Mouse (Mus musculus) hindbrain, postnatal 0 days (tissue): ENCODE measurements around the gene Avl9. TPM values are rescaled to one million over a fixed set of nuclear protein-coding genes. Genes with fewer than 3 reads are reported as not detected.

Experiments used
- ATAC-seq: fragments of 200-750 bp; cut with Nextera tagmentation; 2 replicates; pipeline ENCODE4 v1.8.0; 2017; ENCODE audit warnings: mild to moderate bottlenecking, moderate TSS enrichment, moderate library complexity
- DNase-seq: peaks from one replicate; pipeline ENCODE4 v3.0.0-alpha.2; 2015; ENCODE audit warnings: low spot score
- H3K27ac ChIP-seq: fragments of 300-500 bp; sonication (generic); 2 replicates; pipeline ENCODE4 v1.5.1; 2014; ENCODE audit warnings: mild to moderate bottlenecking
- H3K27me3 ChIP-seq: fragments of 300-500 bp; sonication (generic); 2 replicates; pipeline ENCODE4 v1.6.1; 2014; ENCODE audit warnings: low read length, mixed read lengths; ENCODE audit not compliant: insufficient read depth
- H3K36me3 ChIP-seq: fragments of 300-500 bp; sonication (generic); 2 replicates; pipeline ENCODE4 v1.6.1; 2014; ENCODE audit warnings: low read length, mixed read lengths; ENCODE audit not compliant: insufficient read depth
- H3K4me1 ChIP-seq: fragments of 300-500 bp; sonication (generic); 2 replicates; pipeline ENCODE4 v1.6.1; 2014; ENCODE audit warnings: antibody characterized with exemption, low read length, mixed read lengths; ENCODE audit not compliant: insufficient read depth
- H3K4me2 ChIP-seq: fragments of 300-500 bp; sonication (generic); 2 replicates; pipeline ENCODE4 v1.6.1; 2014; ENCODE audit warnings: low read depth, mild to moderate bottlenecking, low read length, moderate library complexity, mixed read lengths
- H3K4me3 ChIP-seq: fragments of 300-500 bp; sonication (generic); 2 replicates; pipeline ENCODE4 v1.5.1; 2014; ENCODE audit warnings: low read length
- H3K9ac ChIP-seq: fragments of 300-500 bp; sonication (generic); replicated peaks from 2 replicates; pipeline ENCODE4 v1.6.1; 2014; ENCODE audit warnings: mild to moderate bottlenecking, low read length, moderate library complexity, mixed read lengths
- H3K9me3 ChIP-seq: fragments of 300-500 bp; sonication (generic); 2 replicates; pipeline ENCODE4 v1.6.1; 2016; ENCODE audit warnings: low read length, mixed read lengths
- CTCF ChIP-seq: IDR thresholded peaks from 2 replicates; pipeline ENCODE4 v1.5.1; 2016; ENCODE audit warnings: antibody characterized with exemption, control low read depth, low read depth
- WGBS: fragments of 180-500 bp; shearing (Covaris S2); extraction: QIAGEN DNeasy Blood & Tissue Kit; methylation state at CpG from one replicate; pipeline ENCODE4 v1.1.7; 2014; 5-methylcytosine and 5-hydroxymethylcytosine counted together
- polyA plus RNA-seq: library from polyadenylated mRNA; unstranded; fragments of >200 nt; fragmentation: Nextera tagmentation; extraction: Ambion mirVana; gene quantifications from 2 replicates; pipeline ENCODE4 v1.2.1, GENCODE M21; 2015
- total RNA-seq: library from RNA; depleted of rRNA; stranded (reverse); fragments of >200 nt; gene quantifications from 2 replicates; pipeline ENCODE4 v1.2.3, GENCODE M21; 2014

The Avl9 gene
- total and polyA plus RNA-seq, 2 experiments from 2014 or later, result 22.0 to 47.6 TPM

GRCm38 (mm10) chr6:56759324-56759723 is 44.6 kb downstream of the Avl9 start:
- 96% methylated on average over 1 of the region's 1 CpGs for WGBS
- Histone ChIP-seq H3K36me3 (peaks cover 37% of the 10 kb centered on the region), H3K9me3 (no peaks in the 10 kb centered on the region), H3K4me1 (no peaks in the 10 kb centered on the region), H3K27ac (no peak overlapping the region), H3K27me3 (no peaks in the 10 kb centered on the region), H3K4me2 (no peak overlapping the region), H3K9ac (no peak overlapping the region), H3K4me3 (no peak overlapping the region)
- TF ChIP-seq CTCF, result no peak
- no peak for ATAC-seq
- DNase-seq, result no peak

- Histone ChIP-seq H3K4me2 (no peak overlapping the region), H3K4me3 (no peak overlapping the region), H3K9ac (no peak overlapping the region), H3K36me3 (peaks cover 6% of the 10 kb centered on the region; the same call in 1 of the 2 replicates), H3K27ac (no peak overlapping the region), H3K27me3 (no peaks in the 10 kb centered on the region), H3K4me1 (no peaks in the 10 kb centered on the region), H3K9me3 (no peaks in the 10 kb centered on the region)
- ATAC-seq, result no peak
- 67% methylated on average over 3 of the region's 3 CpGs for WGBS
- no peak for TF ChIP-seq CTCF
- no peak for DNase-seq
These were observed 50.6 kb downstream of the Avl9 start for GRCm38 (mm10) chr6:56765265-56765664.

- Histone ChIP-seq H3K9me3 (no peaks in the 10 kb centered on the region), H3K4me2 (no peak overlapping the region), H3K9ac (no peak overlapping the region), H3K36me3 (peaks cover 6% of the 10 kb centered on the region; the same call in 1 of the 2 replicates), H3K4me3 (no peak overlapping the region), H3K27me3 (no peaks in the 10 kb centered on the region), H3K27ac (no peak overlapping the region), H3K4me1 (no peaks in the 10 kb centered on the region)
- ATAC-seq, result no peak
- 87% methylated on average over 4 of the region's 4 CpGs for WGBS
- no peak for DNase-seq
- TF ChIP-seq CTCF, result no peak
These were observed 51.0 kb downstream of the Avl9 start for GRCm38 (mm10) chr6:56765696-56766095.

GRCm38 (mm10) chr6:56775816-56776215 is 61.1 kb downstream of the Avl9 start:
- no peaks in the 10 kb centered on the region for H3K9me3 ChIP-seq
- no peak overlapping the region for H3K9ac ChIP-seq
- no peak overlapping the region for H3K4me2 ChIP-seq
- no peak for TF ChIP-seq CTCF
- no peak overlapping the region for H3K27ac ChIP-seq
- peaks cover 16% of the 10 kb centered on the region; the same call in 1 of the 2 replicates for H3K36me3 ChIP-seq
- ATAC-seq (no peak), DNase-seq (peak; percentile 34)
- 33% methylated on average over 3 of the region's 3 CpGs for WGBS
- no peaks in the 10 kb centered on the region for H3K4me1 ChIP-seq
- H3K4me3 ChIP-seq, result no peak overlapping the region
- no peaks in the 10 kb centered on the region for H3K27me3 ChIP-seq

- Histone ChIP-seq H3K9me3 (no peaks in the 10 kb centered on the region), H3K36me3 (peaks cover 12% of the 10 kb centered on the region; the same call in 1 of the 2 replicates), H3K9ac (no peak overlapping the region), H3K4me3 (no peak overlapping the region), H3K4me2 (no peak overlapping the region), H3K27me3 (no peaks in the 10 kb centered on the region), H3K27ac (no peak overlapping the region), H3K4me1 (no peaks in the 10 kb centered on the region)
- TF ChIP-seq CTCF, result no peak
- no peak for ATAC-seq
- no peak for DNase-seq
- WGBS, result 89% methylated on average over 5 of the region's 5 CpGs
These were observed 64.9 kb downstream of the Avl9 start for GRCm38 (mm10) chr6:56779636-56780035.

- Histone ChIP-seq H3K27me3 (no peaks in the 10 kb centered on the region), H3K9me3 (no peaks in the 10 kb centered on the region), H3K4me3 (no peak overlapping the region), H3K4me1 (no peaks in the 10 kb centered on the region), H3K4me2 (no peak overlapping the region), H3K27ac (no peak overlapping the region), H3K9ac (no peak overlapping the region), H3K36me3 (peaks cover 12% of the 10 kb centered on the region; the same call in 1 of the 2 replicates)
- no peak for TF ChIP-seq CTCF
- no peak for DNase-seq
- no peak for ATAC-seq
- 88% methylated on average over 4 of the region's 4 CpGs for WGBS
These were observed 69.0 kb downstream of the Avl9 start for GRCm38 (mm10) chr6:56783561-56784272.

- Histone ChIP-seq H3K27ac (no peak overlapping the region), H3K4me1 (no peaks in the 10 kb centered on the region), H3K9me3 (no peaks in the 10 kb centered on the region), H3K9ac (no peak overlapping the region), H3K27me3 (no peaks in the 10 kb centered on the region), H3K4me3 (no peak overlapping the region), H3K4me2 (no peak overlapping the region), H3K36me3 (peaks cover 2% of the 10 kb centered on the region; the same call in 1 of the 2 replicates)
- DNase-seq (no peak), ATAC-seq (no peak)
- TF ChIP-seq CTCF, result no peak
- 77% methylated on average over 5 of the region's 5 CpGs for WGBS
These were observed 70.4 kb downstream of the Avl9 start for GRCm38 (mm10) chr6:56785068-56785467.
